Mouse (Mus musculus) kidney, adult 2 months (tissue): ENCODE data around the gene Atp4a. TPM values are rescaled to one million over a fixed set of nuclear protein-coding genes. Genes with fewer than 3 reads are reported as not detected.
A peak's percentile ranks its signal among the peaks of the same experiment; 100 is the strongest.

ENCODE experiments used
- DNase-seq: peaks from one replicate; pipeline ENCODE4 v3.0.0; 2021
- H3K27ac ChIP-seq: fragments of 200-500 bp; 2 replicates; pipeline ENCODE4 v1.5.1; 2012; ENCODE audit warnings: low read depth, low read length, control low read depth, inconsistent platforms; ENCODE audit not compliant: insufficient read depth
- H3K27me3 ChIP-seq: fragments of 200-500 bp; replicated peaks from 2 replicates; pipeline ENCODE4 v1.6.1; 2012; ENCODE audit warnings: mild to moderate bottlenecking, moderate library complexity, low read length, inconsistent platforms; ENCODE audit not compliant: control insufficient read depth, insufficient read depth
- H3K36me3 ChIP-seq: fragments of 200-500 bp; 2 replicates; pipeline ENCODE4 v1.6.1; 2012; ENCODE audit warnings: mild to moderate bottlenecking, moderate library complexity, low read length, inconsistent platforms; ENCODE audit not compliant: control insufficient read depth, insufficient read depth
- H3K4me1 ChIP-seq: fragments of 200-500 bp; 2 replicates; pipeline ENCODE4 v1.6.1; 2011; ENCODE audit warnings: low read length; ENCODE audit not compliant: control insufficient read depth, insufficient read depth
- H3K4me3 ChIP-seq: fragments of 200-500 bp; 2 replicates; pipeline ENCODE4 v1.5.1; 2011; ENCODE audit warnings: mild to moderate bottlenecking, low read depth, low read length, control low read depth; ENCODE audit not compliant: insufficient read depth
- CTCF ChIP-seq: fragments of 200-500 bp; conservative IDR thresholded peaks from 2 replicates; pipeline ENCODE4 v1.5.1; 2011; ENCODE audit warnings: low read depth, mild to moderate bottlenecking, control low read depth, low read length, moderate library complexity, mixed read lengths; ENCODE audit not compliant: insufficient read depth, insufficient read length
- POLR2A ChIP-seq: fragments of 200-500 bp; IDR thresholded peaks from one replicate; pipeline ENCODE4 v1.6.1; 2011; ENCODE audit warnings: low read depth, low read length, control low read depth
- WGBS: fragments of 180-500 bp; shearing (Covaris S2); methylation state at CpG from one replicate; pipeline ENCODE4 v1.1.7; 2018; 5-methylcytosine and 5-hydroxymethylcytosine counted together
- polyA plus RNA-seq: library from polyadenylated mRNA; depleted of rRNA; stranded (reverse); fragments of >200 nt; gene quantifications from 2 replicates; pipeline ENCODE4 v1.2.3, GENCODE M21; 2012; rRNA removed

The Atp4a gene
- polyA plus RNA-seq, 1 experiment, result 33.1 TPM

GRCm38 (mm10) chr7:30757001-30757400 lies 45.0 kb downstream of the Atp4a start:
- TF ChIP-seq CTCF, result no peak
- H3K4me1 ChIP-seq, result no peaks in the 10 kb centered on the region
- H3K4me3 ChIP-seq, result no peak overlapping the region
- H3K36me3 ChIP-seq, result no peaks in the 10 kb centered on the region
- H3K27me3 ChIP-seq, result no peaks in the 10 kb centered on the region
- no peak overlapping the region for H3K27ac ChIP-seq
- DNase-seq, result no peak
- 85% methylated on average over 2 of the region's 3 CpGs for WGBS

GRCm38 (mm10) chr7:30758853-30759252 lies 46.8 kb downstream of the Atp4a start:
- no peaks in the 10 kb centered on the region for H3K27me3 ChIP-seq
- no peak overlapping the region for H3K4me3 ChIP-seq
- DNase-seq, result peak; percentile 33
- H3K27ac ChIP-seq, result no peak overlapping the region
- 32% methylated on average over 4 of the region's 4 CpGs for WGBS
- no peaks in the 10 kb centered on the region for H3K4me1 ChIP-seq
- TF ChIP-seq POLR2A (no peak), CTCF (peak; percentile 52)
- H3K36me3 ChIP-seq, result no peaks in the 10 kb centered on the region

- TF ChIP-seq POLR2A (no peak), CTCF (no peak)
- no peaks in the 10 kb centered on the region for H3K27me3 ChIP-seq
- 70% methylated on average over 4 of the region's 4 CpGs for WGBS
- H3K36me3 ChIP-seq, result no peaks in the 10 kb centered on the region
- no peak overlapping the region for H3K27ac ChIP-seq
- H3K4me3 ChIP-seq, result no peak overlapping the region
- peak; percentile 10 for DNase-seq
- H3K4me1 ChIP-seq, result no peaks in the 10 kb centered on the region
Observed at GRCm38 (mm10) chr7:30761769-30762352, 49.9 kb downstream of the Atp4a start.

- no peaks in the 10 kb centered on the region for H3K36me3 ChIP-seq
- TF ChIP-seq CTCF, result no peak
- no peak for TF ChIP-seq POLR2A
- H3K27ac ChIP-seq, result no peak within 1 kb of the TSS
- no peak within 1 kb of the TSS for H3K4me3 ChIP-seq
- 41% methylated on average over 5 of the region's 5 CpGs for WGBS
- H3K27me3 ChIP-seq, result no peaks in the 10 kb centered on the region
- no peak for DNase-seq
- no peaks in the 10 kb centered on the region for H3K4me1 ChIP-seq
Observed at GRCm38 (mm10) chr7:30763456-30763855, 51.4 kb downstream of the Atp4a start, which contains the start of gene Dmkn. Gene Dmkn (plus strand): TSS chr7:30763756.

- no peaks in the 10 kb centered on the region for H3K4me1 ChIP-seq
- no peak overlapping the region for H3K4me3 ChIP-seq
- TF ChIP-seq CTCF (no peak), POLR2A (no peak)
- no peak overlapping the region for H3K27ac ChIP-seq
- H3K36me3 ChIP-seq, result no peaks in the 10 kb centered on the region
- 37% methylated on average over 11 of the region's 11 CpGs for WGBS
- no peaks in the 10 kb centered on the region for H3K27me3 ChIP-seq
- DNase-seq, result no peak
Observed at GRCm38 (mm10) chr7:30765173-30765572, 53.2 kb downstream of the Atp4a start.

- H3K4me1 ChIP-seq, result no peaks in the 10 kb centered on the region
- H3K27me3 ChIP-seq, result no peaks in the 10 kb centered on the region
- H3K27ac ChIP-seq, result no peak overlapping the region
- H3K36me3 ChIP-seq, result no peaks in the 10 kb centered on the region
- 93% methylated on average over 4 of the region's 4 CpGs for WGBS
- no peak overlapping the region for H3K4me3 ChIP-seq
- TF ChIP-seq CTCF (0 out of 2 replicates have a peak, but pooled peaks have one; percentile 4), POLR2A (no peak)
- no peak for DNase-seq
Observed at GRCm38 (mm10) chr7:30766408-30766807, 54.4 kb downstream of the Atp4a start.

- Histone ChIP-seq H3K36me3 (no peaks in the 10 kb centered on the region), H3K27ac (no peak overlapping the region), H3K4me3 (no peak overlapping the region), H3K27me3 (no peaks in the 10 kb centered on the region), H3K4me1 (no peaks in the 10 kb centered on the region)
- TF ChIP-seq CTCF, result no peak
- TF ChIP-seq POLR2A, result no peak
- no peak for DNase-seq
- WGBS, result 40% methylated on average over 9 of the region's 9 CpGs
Observed at GRCm38 (mm10) chr7:30769236-30769635, 57.2 kb downstream of the Atp4a start.

Other genes with a start within 250 kb of the Atp4a start
- gene Prodh2, start 218.6 kb upstream of the Atp4a start, polyA plus RNA-seq, result 218 and 246 TPM in 2 replicates
- 7.4 and 7.8 TPM in 2 replicates for gene Arhgap33, start 177.1 kb upstream of the Atp4a start, polyA plus RNA-seq
- 21.6 and 50.4 TPM in 2 replicates for gene Hspb6, start 160.0 kb upstream of the Atp4a start, polyA plus RNA-seq
- gene Proser3, start 159.9 kb upstream of the Atp4a start, polyA plus RNA-seq, result 7.1 and 8.5 TPM in 2 replicates
- 29.0 and 33.8 TPM in 2 replicates for gene Lin37, start 152.4 kb upstream of the Atp4a start, polyA plus RNA-seq
- gene U2af1l4, start 148.9 kb upstream of the Atp4a start, polyA plus RNA-seq, result 47.9 and 54.5 TPM in 2 replicates
- 1.5 and 1.9 TPM in 2 replicates for gene Gm49396, start 148.9 kb upstream of the Atp4a start, polyA plus RNA-seq
- 168 and 223 TPM in 2 replicates for gene Psenen, start 148.6 kb upstream of the Atp4a start, polyA plus RNA-seq
- 5.2 and 5.4 TPM in 2 replicates for gene Igflr1, start 146.8 kb upstream of the Atp4a start, polyA plus RNA-seq
- gene Kmt2b, start 123.5 kb upstream of the Atp4a start, polyA plus RNA-seq, result 26.7 and 31.6 TPM in 2 replicates
- 1.3 and 1.4 TPM in 2 replicates for gene Zbtb32, start 113.3 kb upstream of the Atp4a start, polyA plus RNA-seq
- gene Upk1a, start 99.4 kb upstream of the Atp4a start, polyA plus RNA-seq, result 23.6 and 34.5 TPM in 2 replicates
- gene Cox6b1, start 86.1 kb upstream of the Atp4a start, polyA plus RNA-seq, result 1,228 and 1,575 TPM in 2 replicates
- gene Etv2, start 76.4 kb upstream of the Atp4a start, polyA plus RNA-seq, result not detected in 2 replicates
- gene Rbm42, start 61.9 kb upstream of the Atp4a start, polyA plus RNA-seq, result 46.0 and 51.4 TPM in 2 replicates
- gene Haus5, start 47.2 kb upstream of the Atp4a start, polyA plus RNA-seq, result 8.9 and 9.1 TPM in 2 replicates
- gene Pmis2, start 40.6 kb upstream of the Atp4a start, polyA plus RNA-seq, result not detected in 2 replicates
- 0.96 and 1.4 TPM in 2 replicates for gene 2200002J24Rik, start 13.3 kb upstream of the Atp4a start, polyA plus RNA-seq
- gene Tmem147, start 17.3 kb downstream of the Atp4a start, polyA plus RNA-seq, result 457 and 511 TPM in 2 replicates
- 0.31 and 0.86 TPM in 2 replicates for gene Gapdhs, start 31.5 kb downstream of the Atp4a start, polyA plus RNA-seq
- 1.4 and 1.9 TPM in 2 replicates for gene Sbsn, start 39.3 kb downstream of the Atp4a start, polyA plus RNA-seq
- 2.1 and 2.2 TPM in 2 replicates for gene Dmkn, start 51.5 kb downstream of the Atp4a start, polyA plus RNA-seq
- gene Krtdap, start 75.7 kb downstream of the Atp4a start, polyA plus RNA-seq, result 0.50 TPM in 1 of 2 replicates, not detected in the other
- 1.2 and 1.4 TPM in 2 replicates for gene Ffar2, start 111.6 kb downstream of the Atp4a start, polyA plus RNA-seq
- 0.07 and 0.08 TPM in 2 replicates for gene Ffar3, start 144.0 kb downstream of the Atp4a start, polyA plus RNA-seq
- 0.03 and 0.48 TPM in 2 replicates for gene Ffar1, start 149.4 kb downstream of the Atp4a start, polyA plus RNA-seq
- gene Cd22, start 168.1 kb downstream of the Atp4a start, polyA plus RNA-seq, result 0.42 and 11.2 TPM in 2 replicates
- 0.71 and 0.94 TPM in 2 replicates for gene Mag, start 202.7 kb downstream of the Atp4a start, polyA plus RNA-seq
- 1.1 TPM in 1 of 2 replicates, not detected in the other for gene Hamp2, start 212.5 kb downstream of the Atp4a start, polyA plus RNA-seq
- not detected in 2 replicates for gene Hamp, start 231.8 kb downstream of the Atp4a start, polyA plus RNA-seq
- gene Usf2, start 244.6 kb downstream of the Atp4a start, polyA plus RNA-seq, result 118 and 124 TPM in 2 replicates